Mouse (Mus musculus) adrenal gland, postnatal 36 days (tissue): Measurements from ENCODE around the gene Ffar2. TPM values are rescaled to one million over a fixed set of nuclear protein-coding genes. Genes with fewer than 3 reads are reported as not detected.

ENCODE experiments used
- DNase-seq, 2 experiments: peaks; one replicate each; pipeline ENCODE4 v3.0.0; 2021; ENCODE audit warnings: mixed read lengths in 1 of 2
- total RNA-seq, 2 experiments: library from RNA; stranded (reverse); gene quantifications; 2 replicates each; pipeline ENCODE4 v1.2.3; 2021

The Ffar2 gene
- total RNA-seq, 2 experiments from 2014 or later = 1.7 to 2.9 TPM

GRCm38 (mm10) chr7:30821532-30821931 lies 2.0 kb downstream of the Ffar2 start:
- DNase-seq = peak in 1 of 2 experiments; percentile 37

- DNase-seq = no peak
Observed at GRCm38 (mm10) chr7:30820854-30821445, 2.6 kb downstream of the Ffar2 start.

- no peak for DNase-seq
Observed at GRCm38 (mm10) chr7:30820131-30820530, 3.4 kb downstream of the Ffar2 start.

GRCm38 (mm10) chr7:30812291-30812807 lies 11.2 kb downstream of the Ffar2 start:
- DNase-seq = no peak

GRCm38 (mm10) chr7:30811757-30812290 lies 11.8 kb downstream of the Ffar2 start:
- DNase-seq = no peak

- no peak for DNase-seq
Observed at GRCm38 (mm10) chr7:30810319-30810718, 13.3 kb downstream of the Ffar2 start.

- peak; percentile 75 to 83 for DNase-seq
Observed at GRCm38 (mm10) chr7:30805924-30806323, 17.7 kb downstream of the Ffar2 start.

- DNase-seq = no peak
Observed at GRCm38 (mm10) chr7:30804026-30804715, 19.4 kb downstream of the Ffar2 start.

- DNase-seq = no peak
Observed at GRCm38 (mm10) chr7:30803256-30803655, 20.3 kb downstream of the Ffar2 start.

GRCm38 (mm10) chr7:30800653-30801052 lies 22.9 kb downstream of the Ffar2 start:
- DNase-seq = no peak

GRCm38 (mm10) chr7:30796790-30797189 lies 26.8 kb downstream of the Ffar2 start:
- DNase-seq = no peak

GRCm38 (mm10) chr7:30794921-30795320 lies 28.7 kb downstream of the Ffar2 start:
- DNase-seq = no peak

GRCm38 (mm10) chr7:30791921-30792320 lies 31.7 kb downstream of the Ffar2 start:
- DNase-seq = no peak

GRCm38 (mm10) chr7:30790141-30790540 lies 33.4 kb downstream of the Ffar2 start:
- DNase-seq = no peak

GRCm38 (mm10) chr7:30787377-30788022 lies 36.1 kb downstream of the Ffar2 start, which contains the start of gene Krtdap:
Gene Krtdap (plus strand): TSS chr7:30787896.
- no peak for DNase-seq

- DNase-seq = no peak
Observed at GRCm38 (mm10) chr7:30785721-30786546, 37.6 kb downstream of the Ffar2 start.

- DNase-seq = no peak
Observed at GRCm38 (mm10) chr7:30785154-30785553, 38.4 kb downstream of the Ffar2 start.

GRCm38 (mm10) chr7:30782658-30783057 lies 40.9 kb downstream of the Ffar2 start:
- DNase-seq = no peak

GRCm38 (mm10) chr7:30781792-30782191 lies 41.8 kb downstream of the Ffar2 start:
- peak in 1 of 2 experiments; percentile 40 for DNase-seq

GRCm38 (mm10) chr7:30777911-30778310 lies 45.7 kb downstream of the Ffar2 start:
- DNase-seq = no peak

GRCm38 (mm10) chr7:30777081-30777579 lies 46.4 kb downstream of the Ffar2 start:
- DNase-seq = no peak

- no peak for DNase-seq
Observed at GRCm38 (mm10) chr7:30776104-30776503, 47.5 kb downstream of the Ffar2 start.
